Mouse (Mus musculus) central nervous system, embryonic 11.5 days (tissue): ENCODE measurements around the gene Casp8ap2. TPM values are rescaled to one million over a fixed set of nuclear protein-coding genes. Genes with fewer than 3 reads are reported as not detected.

Experiments
- polyA plus RNA-seq: library from polyadenylated mRNA; depleted of rRNA; stranded (reverse); fragments of >200 nt; gene quantifications from 2 replicates; pipeline ENCODE4 v1.2.3, GENCODE M21; 2012; rRNA removed

Casp8ap2 gene
- polyA plus RNA-seq: 17.9 and 22.4 TPM in 2 replicates

GRCm38 (mm10) chr4:32615034-32615881 lies at the start of gene Casp8ap2:
Gene Casp8ap2, plus strand, starts transcription at chr4:32615451.

DNA sequence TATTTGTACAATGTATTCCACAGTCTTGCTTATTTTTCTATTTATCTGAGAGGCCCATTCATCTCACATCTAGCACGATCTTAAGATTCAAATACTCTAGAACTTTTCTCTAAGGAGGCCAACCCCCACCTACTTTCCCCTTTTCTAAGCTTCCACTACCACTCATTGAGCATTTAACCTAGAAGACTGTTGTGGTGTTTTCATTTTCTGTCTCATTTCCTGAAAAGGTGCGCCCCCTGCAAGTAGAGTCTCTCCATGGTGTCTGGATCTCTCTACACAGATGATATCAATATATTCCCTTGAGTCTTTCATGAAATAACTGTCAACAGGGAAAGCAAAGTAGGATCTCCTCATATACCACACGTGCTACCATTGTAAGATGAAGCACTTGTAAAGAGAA lies 12.6 kb upstream of the Casp8ap2 start, which contains the start of gene Gja10:
Gene Gja10 (minus strand): TSS at position 101 of the 400 bp plus-strand sequence.

DNA sequence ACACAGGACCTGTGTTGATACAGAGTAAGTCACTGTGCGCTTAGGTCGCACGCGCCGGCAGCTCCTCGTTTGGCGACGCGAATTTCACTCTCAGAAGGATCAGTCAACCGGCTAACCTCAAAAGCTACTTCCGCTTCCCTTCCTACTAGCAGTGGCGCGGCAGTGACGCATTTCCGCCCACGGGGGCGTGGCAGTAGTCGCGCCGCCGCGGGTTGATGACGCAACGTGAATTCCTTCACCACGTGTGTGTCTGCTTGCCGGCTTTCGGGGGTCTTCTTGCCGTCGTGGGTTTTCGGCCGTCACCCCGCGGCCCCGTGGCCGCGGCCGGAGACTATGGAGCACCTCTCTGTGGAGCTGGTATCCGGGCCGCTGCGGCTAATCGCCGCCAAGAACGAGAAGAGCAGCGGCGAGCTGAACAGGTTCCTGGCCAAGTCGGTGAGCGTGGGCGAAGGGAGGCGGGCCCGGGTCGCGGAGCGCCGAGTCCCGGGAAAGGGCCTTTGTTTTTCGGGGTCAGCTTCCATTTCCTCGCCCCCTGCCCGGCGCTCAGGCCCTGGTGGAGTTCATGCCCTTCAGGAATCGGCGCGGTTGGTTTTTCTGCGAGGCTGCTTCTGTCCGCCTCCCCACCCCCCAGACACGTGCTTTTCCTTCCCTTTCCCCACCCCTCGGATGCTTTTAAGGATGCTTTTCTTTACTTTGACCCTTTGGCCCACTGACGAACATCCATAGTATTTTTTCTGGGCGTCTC lies 41.8 kb downstream of the Casp8ap2 start, which contains the start of gene Mdn1:
Gene Mdn1 (plus strand): TSS at position 202 of the 745 bp plus-strand sequence.

Other genes starting within 250 kb of the Casp8ap2 start
- 0.02 and 0.12 TPM in 2 replicates for gene Gja10, start 12.7 kb upstream of the Casp8ap2 start, polyA plus RNA-seq
- 22.0 and 44.3 TPM in 2 replicates for gene Mdn1, start 41.7 kb downstream of the Casp8ap2 start, polyA plus RNA-seq
- 83.5 and 116 TPM in 2 replicates for gene Lyrm2, start 184.8 kb downstream of the Casp8ap2 start, polyA plus RNA-seq